Mouse (Mus musculus) A20 (cell line): ENCODE results near the gene Rhox1.
"Not testable (repeated sequence)": the region's sequence is repeated elsewhere in the genome, so short reads cannot be mapped to it uniquely, and the experiment has no call there.

Experiments
- DNase-seq: peaks from one replicate; pipeline ENCODE4 v3.0.0-alpha.2; 2011; ENCODE audit warnings: low read depth, low spot score

Gene Rhox1

DNA sequence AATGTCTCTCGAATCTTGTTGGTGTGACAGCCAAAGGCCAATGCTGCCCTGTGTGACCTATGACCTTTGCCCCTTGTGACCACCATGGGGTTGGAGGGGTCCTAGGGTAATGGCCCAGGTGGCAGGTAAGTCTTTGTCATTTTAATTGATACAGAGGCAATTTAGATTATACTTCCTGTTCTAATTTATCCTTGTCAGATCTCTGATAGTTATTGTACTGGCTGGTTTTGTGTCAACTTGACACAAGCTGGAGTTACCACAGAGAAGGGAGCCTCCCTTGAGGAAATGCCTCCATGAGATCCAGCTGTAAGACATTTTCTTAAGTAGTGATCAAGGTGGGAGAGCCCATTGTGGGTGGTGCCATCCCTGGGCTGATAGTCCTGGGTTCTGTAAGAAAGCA, at the start of gene Rhox1:
Gene Rhox1, minus strand, starts transcription at position 101 of the 400 bp plus-strand sequence.
- DNase-seq: not testable (repeated sequence)

DNA sequence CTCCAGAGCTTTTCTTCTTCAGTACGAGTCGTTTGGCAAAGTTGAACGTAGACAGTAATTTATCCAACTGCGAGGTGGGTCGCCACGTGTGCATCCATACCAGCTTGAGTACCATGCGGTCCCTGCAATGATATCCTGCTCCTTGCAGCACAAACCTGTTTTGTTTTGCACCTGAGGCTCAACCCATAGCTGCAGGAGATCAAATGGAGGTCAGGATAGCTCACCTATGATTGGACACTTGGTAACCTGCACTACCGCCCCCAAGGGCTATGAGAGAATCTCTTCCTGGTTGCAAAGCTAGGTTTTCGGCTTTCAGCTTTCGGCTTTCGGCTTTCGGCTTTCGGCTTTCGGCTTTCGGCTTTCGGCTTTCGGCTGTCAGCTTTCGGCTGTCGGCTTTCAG, 43.0 kb upstream of the Rhox1 start, which contains the start of gene Rhox4a:
Gene Rhox4a, plus strand, starts transcription at position 301 of the 400 bp plus-strand sequence.
- not testable (repeated sequence) for DNase-seq

DNA sequence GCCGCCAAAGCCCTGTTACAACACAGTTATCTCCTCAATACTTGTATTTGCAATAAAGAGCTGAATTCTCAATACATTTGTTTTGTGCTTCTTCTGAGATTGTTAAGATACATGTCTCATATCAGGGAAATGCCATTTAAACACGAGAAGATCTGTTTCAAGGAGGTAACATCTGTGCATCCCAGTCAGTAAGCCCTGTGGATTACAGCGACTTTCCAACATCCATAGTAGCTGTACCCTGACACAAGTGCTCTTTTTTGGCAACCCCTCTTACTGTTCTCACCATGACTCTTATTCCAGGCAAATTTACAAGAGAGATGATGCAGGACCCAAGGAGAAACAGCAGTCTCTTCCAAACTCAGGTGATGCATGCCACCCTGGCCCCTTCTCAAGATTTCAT, 27.6 kb upstream of the Rhox1 start, which contains the start of gene Rhox3a:
Gene Rhox3a, plus strand, starts transcription at position 301 of the 400 bp plus-strand sequence.
- not testable (repeated sequence) for DNase-seq

DNA sequence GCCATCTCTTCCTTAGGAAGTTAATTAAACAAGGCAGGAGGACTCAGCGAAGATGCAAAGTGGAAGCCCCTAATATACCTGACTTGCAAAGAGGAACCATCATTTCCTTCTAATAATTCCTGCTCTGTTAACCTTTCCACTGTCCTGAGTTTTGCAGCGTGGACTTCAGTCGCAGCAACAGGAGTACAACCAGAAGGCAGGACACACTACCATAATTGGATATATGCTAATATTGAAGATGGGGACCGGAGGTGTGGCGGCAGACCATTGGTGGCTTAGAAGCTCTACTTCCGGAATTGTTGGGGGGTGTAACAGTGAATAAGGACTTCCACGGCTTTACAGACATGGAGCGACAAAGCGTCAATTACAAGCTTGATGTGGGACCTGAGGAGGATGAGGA, 22.6 kb upstream of the Rhox1 start, which contains the start of gene Rhox2a:
Gene Rhox2a, plus strand, starts transcription at position 301 of the 400 bp plus-strand sequence.
- not testable (repeated sequence) for DNase-seq

DNA sequence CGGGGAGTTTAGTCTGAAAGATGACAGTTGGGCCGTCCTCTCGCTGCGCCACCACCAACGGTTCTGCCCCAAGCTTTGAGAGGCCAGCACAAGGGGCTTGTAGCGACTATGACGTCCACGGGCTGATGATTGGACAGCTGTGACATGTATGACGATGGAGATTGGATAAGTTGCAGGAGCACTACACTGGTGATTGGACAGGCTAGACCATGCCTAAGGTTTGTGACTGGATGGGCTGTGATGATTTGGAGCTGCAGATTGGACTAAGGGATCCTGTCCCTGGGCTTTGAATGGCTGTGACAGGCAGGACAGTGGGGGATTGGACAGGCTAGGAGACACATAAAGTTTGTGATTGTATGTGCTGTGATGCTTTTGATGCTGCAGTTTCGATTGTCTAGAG, 11.1 kb downstream of the Rhox1 start, which contains the start of gene Gm9:
Gene Gm9, minus strand, starts transcription at position 101 of the 400 bp plus-strand sequence.
- DNase-seq: no peak

DNA sequence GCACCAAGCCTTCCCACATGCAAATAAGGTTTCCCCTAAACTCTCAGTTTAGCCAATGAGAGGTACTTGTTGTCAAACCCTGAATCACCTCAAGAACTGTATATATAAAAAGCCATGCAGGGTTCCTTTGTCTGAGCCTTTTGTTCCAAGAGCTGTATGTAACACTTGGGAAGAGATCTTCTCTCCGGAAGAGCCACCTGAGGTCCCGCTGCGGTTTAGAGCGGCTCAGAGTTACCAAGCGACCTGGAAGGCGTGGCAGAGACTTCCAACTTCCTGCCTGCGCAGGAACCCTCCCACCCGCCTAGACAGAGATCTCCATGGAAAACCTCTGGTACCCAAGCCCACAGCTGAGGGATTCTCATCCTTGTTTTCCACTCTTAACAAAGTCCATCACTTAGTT, 23.4 kb downstream of the Rhox1 start:
- DNase-seq: no peak

DNA sequence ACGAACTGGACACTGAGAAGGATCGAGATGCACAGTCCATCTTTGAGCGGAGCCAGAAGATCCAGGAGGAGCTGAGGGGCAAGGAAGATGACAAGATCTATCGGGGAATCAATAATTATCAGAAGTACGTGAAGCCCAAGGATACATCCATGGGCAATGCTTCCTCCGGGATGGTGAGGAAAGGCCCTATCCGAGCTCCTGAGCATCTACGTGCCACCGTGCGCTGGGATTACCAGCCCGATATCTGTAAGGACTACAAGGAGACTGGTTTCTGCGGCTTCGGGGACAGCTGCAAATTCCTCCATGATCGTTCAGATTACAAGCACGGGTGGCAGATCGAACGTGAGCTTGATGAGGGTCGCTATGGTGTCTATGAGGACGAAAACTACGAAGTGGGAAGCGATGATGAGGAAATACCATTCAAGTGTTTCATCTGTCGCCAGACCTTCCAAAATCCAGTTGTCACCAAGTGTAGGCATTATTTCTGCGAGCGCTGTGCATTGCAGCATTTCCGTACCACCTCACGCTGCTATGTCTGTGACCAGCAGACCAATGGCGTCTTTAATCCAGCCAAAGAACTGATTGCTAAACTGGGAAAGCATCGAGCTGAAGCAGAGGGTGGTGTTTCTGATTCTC, 30.2 kb downstream of the Rhox1 start:
- peak; percentile 63 for DNase-seq

DNA sequence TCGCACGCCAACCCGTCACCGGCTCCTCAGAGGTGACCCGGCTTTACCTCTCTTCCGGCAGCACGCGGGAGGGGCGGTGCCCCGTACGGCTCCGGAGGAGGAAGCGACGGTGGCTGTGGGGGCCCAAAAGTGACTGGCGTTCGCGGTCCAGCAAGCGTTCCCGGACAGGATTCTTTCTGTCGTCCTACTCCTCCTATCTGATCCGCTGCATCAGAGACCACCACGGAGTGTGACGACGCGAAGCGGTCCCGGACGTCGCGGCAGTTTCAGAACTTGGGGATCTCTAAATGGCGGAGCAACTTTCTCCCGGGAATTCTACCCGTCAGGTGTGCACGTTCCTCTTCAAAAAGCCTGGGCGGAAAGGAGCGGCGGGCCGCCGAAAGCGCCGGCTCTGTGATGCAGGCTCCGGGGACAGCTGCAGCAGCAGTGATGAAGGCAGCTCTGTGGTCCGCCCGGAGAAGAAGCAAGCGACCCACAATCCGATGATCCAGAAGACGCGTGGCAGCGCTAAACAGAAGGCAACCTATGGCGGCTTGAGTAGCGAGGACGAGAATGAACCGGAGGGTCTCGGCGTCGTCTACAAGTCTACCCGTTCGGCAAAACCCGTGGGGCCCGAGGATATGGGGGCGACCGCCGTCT, 30.8 kb downstream of the Rhox1 start, which contains the start of the genes Ndufa1 and Rnf113a1:
Gene Ndufa1, minus strand, starts transcription at position 59 of the 639 bp plus-strand sequence.
Gene Rnf113a1, plus strand, starts transcription at position 141 of the 639 bp plus-strand sequence.
- peak; percentile 82 for DNase-seq

DNA sequence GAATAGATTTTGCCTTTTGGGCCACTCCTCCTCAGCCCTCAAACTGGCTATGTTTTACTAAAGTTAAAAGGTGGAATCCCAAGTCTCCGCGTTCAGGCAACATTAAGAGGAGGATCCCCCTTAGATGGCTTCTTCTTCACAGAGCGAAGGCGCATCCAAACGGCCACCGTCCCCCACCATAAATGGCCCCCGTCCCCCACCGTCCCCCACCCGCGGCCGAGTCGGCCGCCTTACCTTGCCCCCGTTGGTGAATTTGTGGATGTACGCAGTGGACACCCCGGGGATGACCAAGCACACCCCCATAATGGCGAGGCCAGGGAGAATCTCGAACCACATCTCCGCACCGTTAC, 31.3 kb downstream of the Rhox1 start:
- no peak for DNase-seq

DNA sequence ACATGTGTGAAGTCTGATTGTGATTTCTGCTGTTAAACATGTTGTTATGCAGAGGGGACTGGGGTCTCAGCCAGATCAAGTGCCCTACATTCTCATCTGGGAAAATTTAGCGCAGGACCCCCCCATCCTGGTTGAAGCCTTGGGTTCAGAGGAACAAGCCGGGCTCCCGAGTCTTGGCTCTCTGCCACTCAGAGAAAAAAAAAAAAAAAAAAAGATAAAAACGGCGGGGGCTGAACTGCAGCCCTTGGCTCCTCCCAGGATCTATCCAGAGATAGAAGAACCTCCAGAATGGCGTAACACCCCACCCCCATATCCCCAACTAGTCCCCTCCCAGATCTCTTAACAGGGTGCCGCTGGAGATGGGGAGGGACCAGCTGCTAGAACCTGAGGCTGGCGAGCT, 37.7 kb downstream of the Rhox1 start:
- DNase-seq: not testable (repeated sequence)

DNA sequence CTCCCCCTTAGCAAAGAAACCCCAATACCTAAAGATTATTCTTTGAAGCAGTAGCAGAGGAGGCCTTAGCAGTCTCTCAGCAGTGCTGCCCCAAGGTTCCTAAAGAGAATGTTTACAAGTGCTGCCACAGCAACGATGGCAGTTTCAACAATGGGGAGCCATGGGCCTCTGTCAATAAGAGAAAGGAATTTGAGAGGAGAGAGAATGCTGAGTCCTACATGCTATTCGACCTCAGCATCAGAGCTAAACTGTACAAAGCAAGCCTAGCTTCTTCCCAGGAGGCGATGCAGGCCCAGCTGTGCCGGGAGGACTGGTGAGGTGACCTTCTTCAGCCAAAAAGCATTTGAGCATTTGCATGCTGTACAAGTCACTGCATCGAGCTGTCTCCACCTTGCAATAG, 53.3 kb downstream of the Rhox1 start, which contains the start of gene Akap14:
Gene Akap14, minus strand, starts transcription at position 101 of the 400 bp plus-strand sequence.
- DNase-seq: no peak

DNA sequence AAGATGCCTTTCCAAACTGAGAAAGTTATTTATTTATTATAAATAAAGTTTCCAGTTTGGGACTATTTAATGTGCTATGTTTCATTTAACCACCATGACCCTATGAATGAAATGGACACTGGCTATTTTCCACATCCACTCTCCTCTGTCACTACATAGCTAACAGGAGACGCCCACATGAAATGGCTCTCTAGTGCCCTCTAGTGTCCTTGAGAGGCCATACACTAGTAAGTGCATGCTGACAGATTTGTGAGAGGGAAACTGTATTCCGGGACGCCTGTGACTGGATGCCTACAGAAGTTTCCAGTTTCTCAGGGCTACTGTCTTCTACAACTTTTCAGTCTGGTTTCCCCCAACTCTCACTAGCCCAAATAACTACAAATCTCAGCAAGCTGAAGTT, 55.0 kb downstream of the Rhox1 start:
- peak; percentile 56 for DNase-seq
